Mouse (Mus musculus) thymus, adult 18-20 months (tissue): ENCODE results near the gene Arhgap4.

Source experiments
- DNase-seq, 2 experiments: peaks; one replicate each; pipeline ENCODE4 v3.0.0; 2022; ENCODE audit warnings: mixed read lengths in 2 of 2

Gene Arhgap4

GRCm38 (mm10) chrX:73914827-73915703, 6.6 kb downstream of the Arhgap4 start:
- peak; percentile 89 to 92 for DNase-seq

DNA sequence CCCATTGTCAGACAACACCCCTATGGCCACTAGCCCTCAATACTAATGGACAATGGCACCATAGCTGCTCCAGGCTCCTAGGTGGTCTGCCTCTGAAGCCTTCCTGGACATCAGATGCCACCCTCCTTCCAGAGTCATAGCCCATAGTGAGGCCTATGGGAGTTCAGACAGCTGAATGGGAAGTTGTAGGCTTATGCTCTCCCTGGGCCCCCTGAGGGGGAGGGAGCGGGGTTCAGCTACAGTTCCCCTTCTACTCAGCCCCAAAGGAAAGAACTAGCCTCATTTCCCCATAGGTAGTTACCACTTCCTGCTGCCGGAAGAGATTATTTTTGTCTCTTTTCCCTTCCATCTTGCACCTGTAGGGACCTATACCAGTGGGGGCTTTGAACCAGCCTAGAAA, 10.1 kb downstream of the Arhgap4 start:
- peak; percentile 56 to 79 for DNase-seq

GRCm38 (mm10) chrX:73911156-73911555, 10.5 kb downstream of the Arhgap4 start:
- DNase-seq = peak; percentile 72 to 80

DNA sequence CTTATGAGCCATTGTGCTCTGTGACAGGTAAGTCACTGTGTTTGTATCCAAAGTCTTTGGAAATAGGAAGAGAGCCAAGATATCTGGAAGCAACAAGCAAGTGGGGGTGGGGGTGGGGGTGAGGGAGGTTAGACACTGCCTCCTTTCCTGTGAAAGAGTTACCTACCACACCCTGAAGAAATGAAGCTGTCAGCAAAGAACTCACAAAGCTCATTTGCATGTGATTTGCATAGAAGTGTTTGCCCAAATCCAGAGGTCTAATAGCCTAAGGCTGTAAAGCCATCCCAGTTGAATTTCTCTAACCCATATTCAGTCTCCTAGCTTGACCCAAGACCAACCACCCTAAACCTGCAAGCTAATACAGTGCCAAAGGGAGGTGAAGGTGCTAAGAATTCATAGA, 11.2 kb downstream of the Arhgap4 start:
- DNase-seq = no peak

DNA sequence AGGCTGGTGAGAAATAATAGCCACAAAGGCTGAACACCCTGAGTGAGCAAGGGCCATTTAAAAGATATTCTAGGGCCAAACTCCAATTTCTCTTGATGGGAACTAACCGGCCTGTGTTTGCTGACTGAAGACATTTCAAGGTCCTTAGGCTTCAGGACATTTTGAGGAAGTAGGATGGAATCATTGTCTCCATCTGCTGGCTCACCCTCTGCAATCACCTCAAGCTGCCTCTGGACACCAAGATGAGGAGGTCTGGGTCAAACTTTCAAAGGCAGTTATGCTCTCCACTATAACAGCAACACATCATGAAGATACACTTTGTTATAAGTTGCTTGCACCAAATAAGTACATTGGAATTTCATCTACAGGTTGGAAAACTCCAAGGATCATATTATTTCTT, 11.6 kb downstream of the Arhgap4 start:
- DNase-seq = no peak

DNA sequence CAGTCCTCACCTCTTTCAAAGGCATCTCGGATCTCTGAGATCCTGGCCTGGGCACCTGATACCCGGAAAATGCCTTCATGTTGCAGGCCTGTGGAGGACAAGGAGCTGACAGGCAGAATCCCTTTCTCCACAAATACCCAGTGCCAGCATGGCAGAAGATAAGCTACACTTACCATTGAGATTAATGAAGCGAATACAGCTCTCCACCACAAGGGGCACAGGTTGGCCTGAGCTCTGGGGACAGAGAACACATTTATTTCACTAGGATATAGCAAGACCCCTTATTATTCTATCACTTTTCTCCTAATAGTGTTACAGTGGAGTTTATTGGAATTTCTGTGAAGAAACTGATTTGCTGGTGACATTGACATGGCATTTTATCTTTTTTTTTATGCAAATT, 23.7 kb downstream of the Arhgap4 start:
- no peak for DNase-seq

DNA sequence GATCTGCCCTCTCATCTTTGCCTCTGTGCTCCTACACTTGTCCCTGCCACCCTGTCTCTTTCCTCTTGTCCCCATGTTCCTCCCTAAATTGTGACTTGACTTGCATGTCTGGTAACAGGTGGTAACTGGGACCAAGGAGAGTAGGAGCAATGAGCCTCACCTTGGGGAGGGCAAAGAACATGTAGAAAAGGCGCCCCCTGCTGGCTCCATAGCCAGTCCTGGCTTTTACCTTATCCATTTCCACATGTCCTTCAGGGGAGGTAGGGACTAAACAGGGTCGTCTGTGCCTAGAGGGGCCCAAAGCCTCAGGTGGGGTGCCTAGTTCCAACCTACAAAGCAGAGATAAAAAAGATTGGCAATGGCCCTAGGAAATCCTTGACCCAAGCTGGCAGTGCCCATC, 26.0 kb downstream of the Arhgap4 start, which contains the start of gene L1cam:
Gene L1cam (minus strand): TSS at position 387 of the 400 bp plus-strand sequence.
- DNase-seq = peak in 1 of 2 experiments; percentile 18

GRCm38 (mm10) chrX:73892833-73893232, 28.8 kb downstream of the Arhgap4 start:
- no peak for DNase-seq

- no peak for DNase-seq
These were observed 30.0 kb downstream of the Arhgap4 start, which contains the start of gene Avpr2 for GRCm38 (mm10) chrX:73891551-73892152. TSS of gene Avpr2 (plus strand) at chrX:73892102.

GRCm38 (mm10) chrX:73881463-73881862, 40.2 kb downstream of the Arhgap4 start:
- DNase-seq = no peak

- no peak for DNase-seq
These were observed 40.6 kb downstream of the Arhgap4 start for GRCm38 (mm10) chrX:73881036-73881427.

DNA sequence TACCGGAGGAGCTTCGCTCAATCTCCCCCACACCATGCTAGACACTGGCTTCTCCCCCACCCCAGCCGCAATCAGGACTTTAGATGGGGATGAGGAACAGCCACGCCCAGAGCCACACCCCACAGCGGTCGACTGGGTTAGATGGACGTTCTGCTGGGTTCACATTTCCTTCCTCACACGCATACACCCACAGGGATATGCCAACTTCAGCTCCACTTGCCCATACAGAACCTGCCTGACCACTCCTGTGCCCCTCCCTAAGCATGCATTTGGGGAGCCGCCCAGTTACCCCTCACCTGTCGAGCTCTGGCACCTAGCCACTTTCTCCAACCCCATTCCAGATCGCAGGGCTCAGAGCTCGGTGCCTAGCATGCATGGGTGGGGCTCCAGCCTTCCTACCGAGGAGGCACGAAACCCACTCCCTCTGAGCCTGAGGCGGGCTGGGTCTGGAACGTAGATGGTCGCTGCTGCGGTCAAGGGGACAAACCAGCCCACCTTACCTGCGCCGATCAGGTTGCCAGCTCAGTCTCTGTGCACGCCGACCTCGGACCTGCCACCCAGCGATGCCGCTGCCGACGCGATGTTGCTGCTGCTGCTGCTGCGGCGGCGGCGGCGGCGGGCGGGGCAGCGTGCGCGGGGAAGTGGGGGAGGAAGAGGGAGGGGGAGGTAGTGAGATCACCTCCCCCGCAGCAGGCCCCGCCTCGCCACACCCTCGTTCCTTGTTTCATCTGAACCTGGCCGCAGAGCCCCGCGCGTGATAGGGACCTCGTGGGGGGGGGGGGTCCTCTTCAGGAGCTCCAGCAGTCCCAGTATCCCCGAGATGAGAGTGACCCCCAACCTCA, 41.3 kb downstream of the Arhgap4 start:
- peak; percentile 31 for DNase-seq

GRCm38 (mm10) chrX:73877014-73877413, 44.7 kb downstream of the Arhgap4 start:
- no peak for DNase-seq

DNA sequence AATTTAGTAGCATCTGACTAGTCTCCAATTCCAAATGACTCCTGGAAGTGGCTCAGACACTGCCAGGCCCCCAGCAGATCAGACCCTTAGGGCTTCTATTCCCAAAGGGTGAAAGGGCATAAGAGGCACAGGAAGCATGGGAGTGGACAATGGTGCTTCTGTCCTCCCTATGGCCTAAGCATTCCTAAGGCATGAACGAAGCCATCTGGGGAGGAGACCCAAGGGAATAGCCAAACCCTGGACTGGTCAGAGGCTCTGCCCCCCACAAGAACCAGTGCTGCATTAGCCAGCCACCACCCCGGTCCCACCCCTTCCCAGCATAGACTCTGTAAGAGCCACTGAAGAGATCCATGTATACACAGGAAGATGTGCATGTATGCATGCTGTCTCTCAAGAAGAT, 45.8 kb downstream of the Arhgap4 start:
- no peak for DNase-seq

DNA sequence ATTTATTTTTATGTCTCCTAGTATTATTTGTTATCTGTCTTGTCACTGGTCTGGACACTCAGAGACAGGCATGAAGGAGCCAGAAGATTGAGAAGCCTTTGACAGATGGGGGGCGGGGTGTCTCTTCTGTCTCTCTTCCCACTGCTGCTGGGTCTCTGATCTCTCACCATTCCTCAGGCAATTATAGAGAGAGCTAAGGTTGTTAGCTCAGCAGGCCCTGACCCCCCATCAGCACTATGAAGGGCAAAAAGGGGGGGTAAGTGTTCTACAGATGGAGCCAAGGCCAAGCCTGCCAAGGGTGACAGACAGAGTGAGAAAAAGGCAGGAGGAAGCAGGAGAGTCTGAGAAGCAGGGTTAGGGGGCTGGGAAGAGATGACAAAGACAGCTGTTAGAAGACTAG, 49.7 kb downstream of the Arhgap4 start:
- DNase-seq = no peak

DNA sequence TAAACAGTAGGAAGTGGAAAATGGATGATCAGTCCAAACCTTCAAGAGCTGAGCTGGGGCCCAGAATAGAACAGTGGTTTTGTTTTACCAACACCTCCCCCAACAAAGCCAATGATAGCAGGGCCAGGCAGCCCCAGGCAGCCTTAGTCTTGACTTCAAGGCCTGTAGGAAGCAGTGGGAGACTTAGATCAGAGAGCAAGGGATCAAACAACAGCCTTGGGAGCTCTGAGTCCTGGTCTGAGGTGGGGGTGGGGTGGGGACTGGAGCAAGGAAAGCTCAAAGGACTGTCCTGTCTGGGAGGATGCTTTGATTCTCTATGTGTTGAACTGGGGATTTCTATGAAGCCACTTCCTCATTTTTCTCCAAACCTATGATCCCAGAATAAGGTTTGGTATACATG, 50.2 kb downstream of the Arhgap4 start:
- no peak for DNase-seq

- DNase-seq = no peak
These were observed 52.3 kb downstream of the Arhgap4 start for GRCm38 (mm10) chrX:73869334-73869733.

DNA sequence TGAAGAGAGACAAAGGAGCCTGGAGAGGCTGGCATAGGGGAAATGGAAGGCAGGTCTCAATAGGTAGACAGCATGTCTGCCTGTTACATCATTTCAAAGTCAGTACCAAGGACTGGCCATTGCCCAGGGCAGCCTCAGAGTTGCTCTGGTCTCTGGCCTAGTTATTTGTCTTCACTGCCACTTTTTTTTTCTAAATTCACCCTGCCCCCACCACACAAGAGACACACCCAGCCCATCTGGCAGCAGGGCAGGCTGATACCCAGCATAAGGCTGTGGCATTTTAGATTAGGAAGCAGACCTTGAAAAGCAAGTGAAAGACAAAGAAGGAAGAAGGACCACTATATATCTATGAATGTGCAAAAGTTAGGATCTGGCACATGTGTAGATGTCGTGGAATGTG, 53.8 kb downstream of the Arhgap4 start:
- no peak for DNase-seq

- no peak for DNase-seq
These were observed 54.4 kb downstream of the Arhgap4 start for GRCm38 (mm10) chrX:73867256-73867655.

- no peak for DNase-seq
These were observed 57.0 kb downstream of the Arhgap4 start for GRCm38 (mm10) chrX:73864692-73865091.

DNA sequence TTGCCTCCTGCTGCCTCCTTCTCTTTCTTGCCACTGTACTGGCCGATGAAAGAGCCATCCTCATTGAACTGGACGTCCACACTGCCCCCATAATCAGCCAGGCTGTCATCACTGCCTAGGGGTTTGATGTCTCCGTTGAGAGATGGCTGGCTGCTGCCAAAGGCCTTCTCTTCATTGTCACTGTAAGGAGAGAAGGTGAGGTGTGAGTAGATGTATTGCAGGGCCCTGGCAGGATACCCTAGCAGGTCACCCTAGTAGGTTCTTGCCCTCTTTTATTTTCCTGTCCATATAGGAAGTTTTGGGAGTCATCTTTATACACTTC, 66.6 kb downstream of the Arhgap4 start:
- DNase-seq = no peak

DNA sequence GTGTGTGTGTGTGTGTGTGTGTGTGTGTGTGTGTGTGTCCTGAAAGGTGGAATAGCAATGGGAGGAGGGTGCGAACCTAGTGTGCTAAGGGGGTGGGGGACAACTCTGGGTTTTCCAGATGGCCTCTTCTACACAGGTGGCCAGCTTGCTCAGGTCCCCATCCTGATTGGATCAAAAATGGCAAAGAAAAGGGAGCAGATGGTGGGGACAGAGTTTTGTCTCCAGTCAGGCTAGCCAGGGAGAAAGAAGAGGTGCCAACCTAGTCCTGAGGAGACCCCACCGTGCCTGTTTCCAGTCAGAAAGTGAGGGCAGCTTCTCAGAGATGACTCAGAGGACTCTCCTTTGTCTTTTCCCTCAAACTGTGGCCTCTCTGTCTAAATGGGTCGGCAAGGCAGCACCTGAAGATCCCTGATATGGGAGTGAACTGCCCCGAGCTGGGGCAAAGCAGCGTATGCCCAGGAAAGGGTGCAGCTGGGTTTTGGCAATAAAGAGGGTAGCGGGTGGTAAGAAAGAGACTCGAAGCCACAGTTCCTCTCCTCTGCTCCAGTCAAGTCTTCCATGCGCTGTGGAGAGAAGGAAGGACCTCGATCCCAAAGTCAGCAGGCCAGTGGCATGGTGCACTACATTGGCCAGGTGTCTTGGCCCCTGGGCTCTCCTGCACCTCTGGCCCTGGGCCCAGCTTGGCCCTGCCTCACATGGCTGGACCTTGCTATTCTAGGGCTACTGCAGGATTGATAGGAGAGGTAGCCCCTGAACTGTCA, 67.2 kb downstream of the Arhgap4 start:
- DNase-seq = no peak
